Mouse (Mus musculus) thymus, postnatal 14 days (tissue): Measurements from ENCODE around the gene Cdc27.

ENCODE experiments used
- DNase-seq: peaks from one replicate; pipeline ENCODE4 v3.0.0; 2021

Cdc27 gene

GRCm38 (mm10) chr11:104469371-104469835, 81.0 kb downstream of the Cdc27 start:
- DNase-seq: peak; percentile 95

GRCm38 (mm10) chr11:104468751-104469268, 81.6 kb downstream of the Cdc27 start, which contains the start of gene Kansl1:
Gene Kansl1, minus strand, starts transcription at chr11:104468861.
- DNase-seq: peak; percentile 48

- no peak for DNase-seq
Measured at GRCm38 (mm10) chr11:104467698-104468097, 82.7 kb downstream of the Cdc27 start.

- peak; percentile 71 for DNase-seq
Measured at GRCm38 (mm10) chr11:104461551-104461950, 88.9 kb downstream of the Cdc27 start.

GRCm38 (mm10) chr11:104459671-104460070, 90.7 kb downstream of the Cdc27 start:
- no peak for DNase-seq

GRCm38 (mm10) chr11:104458507-104458906, 91.9 kb downstream of the Cdc27 start:
- DNase-seq: peak; percentile 9
